8 mouse cellular contexts compared by ENCODE assay signal in the genomic region with DNA sequence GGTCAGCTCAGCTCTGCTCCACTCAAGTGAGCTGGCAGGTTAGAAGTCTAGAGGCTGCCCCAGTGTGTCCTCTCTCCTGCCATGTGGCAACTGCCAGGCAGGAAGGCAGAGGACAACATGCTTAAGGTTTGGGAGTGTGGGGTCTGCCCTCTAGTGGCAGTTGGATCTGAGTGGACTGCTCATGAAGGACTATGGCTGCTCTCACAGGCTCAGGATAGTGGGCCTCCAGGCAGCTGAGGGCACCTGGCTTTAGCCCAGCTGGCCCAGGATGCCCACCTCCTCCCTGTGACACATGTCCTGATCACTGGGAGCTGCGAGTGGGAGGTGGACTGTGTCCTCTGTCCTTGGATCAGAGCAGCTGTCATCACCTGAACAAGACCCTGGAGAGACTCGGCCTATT. TPM values are rescaled to one million over a fixed set of nuclear protein-coding genes. Genes with fewer than 3 reads are reported as not detected.
DNase-seq lines count a peak whose midpoint lies in the region; ATAC-seq lines count a peak whose summit lies in the region.

No protein-coding gene starts in this region.

- DNase-seq in cerebellum, postnatal 10 days, result peak; percentile 81
- no peak for DNase-seq in cerebellum, adult 11 months
- peak; percentile 57 for DNase-seq in midbrain, embryonic 14.5 days
- no peak for DNase-seq in forebrain, embryonic 14.5 days (ENCODE audit: low spot score)
- peak; percentile 44 to 46 for DNase-seq in thymus, postnatal 36 days
- no peak for DNase-seq in right cerebral cortex, postnatal 10 days (ENCODE audit: low spot score in 2 of 2)

- H3K27ac ChIP-seq in midbrain, embryonic 14.5 days (replicated peaks; ENCODE audit: low read depth, low read length), result no peak overlapping the region
- H3K27ac ChIP-seq in midbrain, embryonic 15.5 days, result no peak overlapping the region
- H3K27ac ChIP-seq in forebrain, embryonic 14.5 days (ENCODE audit: low read depth, low read length), result no peak overlapping the region
- no peak overlapping the region for H3K27ac ChIP-seq in liver, embryonic 12.5 days

- no peak for ATAC-seq in midbrain, embryonic 14.5 days (ENCODE audit: low FRiP score, low TSS enrichment)
- no peak for ATAC-seq in midbrain, embryonic 15.5 days (replicated peaks)
- ATAC-seq in forebrain, embryonic 14.5 days, result peak; percentile 42; the same call in 1 of the 2 replicates
- peak; percentile 30; the same call in 1 of the 2 replicates for ATAC-seq in liver, embryonic 12.5 days

- H3K4me3 ChIP-seq in midbrain, embryonic 14.5 days (replicated peaks; ENCODE audit: low read depth, low read length), result no peak overlapping the region
- H3K4me3 ChIP-seq in midbrain, embryonic 15.5 days, result no peak overlapping the region
- no peak overlapping the region for H3K4me3 ChIP-seq in forebrain, embryonic 14.5 days (ENCODE audit: low read depth, low read length)
- H3K4me3 ChIP-seq in liver, embryonic 12.5 days, result no peak overlapping the region

- H3K4me1 ChIP-seq in midbrain, embryonic 14.5 days (ENCODE audit: control insufficient read depth, insufficient read depth, low read length), result no peaks in the 10 kb centered on the region
- H3K4me1 ChIP-seq in midbrain, embryonic 15.5 days, result no peaks in the 10 kb centered on the region
- H3K4me1 ChIP-seq in forebrain, embryonic 14.5 days (ENCODE audit: control insufficient read depth, insufficient read depth, low read length), result no peaks in the 10 kb centered on the region
- peaks cover 8% of the 10 kb centered on the region for H3K4me1 ChIP-seq in liver, embryonic 12.5 days

- 89% methylated on average over 2 of the region's 2 CpGs for WGBS in midbrain, embryonic 14.5 days
- 87% methylated on average over 2 of the region's 2 CpGs for WGBS in midbrain, embryonic 15.5 days
- 82% methylated on average over 2 of the region's 2 CpGs for WGBS in forebrain, embryonic 14.5 days
- WGBS in liver, embryonic 12.5 days (ENCODE audit: insufficient replicate concordance), result 65% methylated on average over 2 of the region's 2 CpGs

- H3K9me3 ChIP-seq in midbrain, embryonic 14.5 days (ENCODE audit: control insufficient read depth, low read length), result no peaks in the 10 kb centered on the region
- no peaks in the 10 kb centered on the region for H3K9me3 ChIP-seq in midbrain, embryonic 15.5 days
- no peaks in the 10 kb centered on the region for H3K9me3 ChIP-seq in forebrain, embryonic 14.5 days (replicated peaks; ENCODE audit: control insufficient read depth, low read length)
- H3K9me3 ChIP-seq in liver, embryonic 12.5 days (replicated peaks), result no peaks in the 10 kb centered on the region

- H3K9ac ChIP-seq in midbrain, embryonic 14.5 days (replicated peaks; ENCODE audit: low read length), result no peak overlapping the region
- H3K9ac ChIP-seq in midbrain, embryonic 15.5 days, result no peak overlapping the region
- no peak overlapping the region for H3K9ac ChIP-seq in forebrain, embryonic 14.5 days (ENCODE audit: low read length)
- H3K9ac ChIP-seq in liver, embryonic 12.5 days, result no peak overlapping the region

- peaks cover 3% of the 10 kb centered on the region; the same call in 1 of the 2 replicates for H3K36me3 ChIP-seq in midbrain, embryonic 14.5 days (ENCODE audit: control insufficient read depth, insufficient read depth, low read length)
- no peaks in the 10 kb centered on the region for H3K36me3 ChIP-seq in midbrain, embryonic 15.5 days (replicated peaks)
- H3K36me3 ChIP-seq in forebrain, embryonic 14.5 days (ENCODE audit: control insufficient read depth, insufficient read depth, low read length), result peaks cover 12% of the 10 kb centered on the region; the same call in 1 of the 2 replicates
- H3K36me3 ChIP-seq in liver, embryonic 12.5 days, result peaks cover 16% of the 10 kb centered on the region; the same call in 1 of the 2 replicates

- H3K27me3 ChIP-seq in midbrain, embryonic 14.5 days (ENCODE audit: control insufficient read depth, insufficient read depth, low read length), result no peaks in the 10 kb centered on the region
- no peaks in the 10 kb centered on the region for H3K27me3 ChIP-seq in midbrain, embryonic 15.5 days (replicated peaks)
- no peaks in the 10 kb centered on the region for H3K27me3 ChIP-seq in forebrain, embryonic 14.5 days (replicated peaks; ENCODE audit: control insufficient read depth, insufficient read depth, low read length)
- H3K27me3 ChIP-seq in liver, embryonic 12.5 days (replicated peaks), result no peaks in the 10 kb centered on the region

- H3K4me2 ChIP-seq in midbrain, embryonic 14.5 days (ENCODE audit: low read length), result no peak overlapping the region
- H3K4me2 ChIP-seq in midbrain, embryonic 15.5 days, result no peak overlapping the region
- H3K4me2 ChIP-seq in forebrain, embryonic 14.5 days (ENCODE audit: low read length), result no peak overlapping the region
- no peak overlapping the region for H3K4me2 ChIP-seq in liver, embryonic 12.5 days

RNA-seq across cellular contexts. Expression of gene Cyp2w1, which starts 6.2 kb away (rescaled TPM):
- polyA plus RNA-seq in midbrain, embryonic 14.5 days (2014; fragmentation: Nextera tagmentation; extraction: Ambion mirVana), result not detected in 2 replicates
- polyA plus RNA-seq in midbrain, embryonic 15.5 days (2015; fragmentation: Nextera tagmentation; extraction: Ambion mirVana), result 0.46 TPM in 1 of 2 replicates, not detected in the other
- not detected in 2 replicates for polyA plus RNA-seq in forebrain, embryonic 14.5 days (2014; fragmentation: Nextera tagmentation; extraction: Ambion mirVana)
- polyA plus RNA-seq in liver, embryonic 12.5 days (2016; fragmentation: Nextera tagmentation; extraction: Ambion mirVana), result not detected in 2 replicates

RNA-seq across cellular contexts. Expression of gene Cox19, which starts 7.4 kb away (rescaled TPM):
- 129 and 130 TPM in 2 replicates for polyA plus RNA-seq in midbrain, embryonic 14.5 days (2014; fragmentation: Nextera tagmentation; extraction: Ambion mirVana)
- 106 and 108 TPM in 2 replicates for polyA plus RNA-seq in midbrain, embryonic 15.5 days (2015; fragmentation: Nextera tagmentation; extraction: Ambion mirVana)
- polyA plus RNA-seq in forebrain, embryonic 14.5 days (2014; fragmentation: Nextera tagmentation; extraction: Ambion mirVana), result 127 and 155 TPM in 2 replicates
- 72.3 and 73.8 TPM in 2 replicates for polyA plus RNA-seq in liver, embryonic 12.5 days (2016; fragmentation: Nextera tagmentation; extraction: Ambion mirVana)

RNA-seq across cellular contexts. Expression of gene Gpr146, which starts 18.8 kb away (rescaled TPM):
- 1.2 and 1.8 TPM in 2 replicates for polyA plus RNA-seq in midbrain, embryonic 14.5 days (2014; fragmentation: Nextera tagmentation; extraction: Ambion mirVana)
- polyA plus RNA-seq in midbrain, embryonic 15.5 days (2015; fragmentation: Nextera tagmentation; extraction: Ambion mirVana), result 2.5 and 2.7 TPM in 2 replicates
- polyA plus RNA-seq in forebrain, embryonic 14.5 days (2014; fragmentation: Nextera tagmentation; extraction: Ambion mirVana), result 0.85 and 0.93 TPM in 2 replicates
- 18.3 and 19.3 TPM in 2 replicates for polyA plus RNA-seq in liver, embryonic 12.5 days (2016; fragmentation: Nextera tagmentation; extraction: Ambion mirVana)

RNA-seq across cellular contexts. Expression of gene Adap1, which starts 33.2 kb away (rescaled TPM):
- polyA plus RNA-seq in midbrain, embryonic 14.5 days (2014; fragmentation: Nextera tagmentation; extraction: Ambion mirVana), result 38.6 and 64.0 TPM in 2 replicates
- 115 and 118 TPM in 2 replicates for polyA plus RNA-seq in midbrain, embryonic 15.5 days (2015; fragmentation: Nextera tagmentation; extraction: Ambion mirVana)
- 12.8 and 21.6 TPM in 2 replicates for polyA plus RNA-seq in forebrain, embryonic 14.5 days (2014; fragmentation: Nextera tagmentation; extraction: Ambion mirVana)
- 6.7 and 7.3 TPM in 2 replicates for polyA plus RNA-seq in liver, embryonic 12.5 days (2016; fragmentation: Nextera tagmentation; extraction: Ambion mirVana)

RNA-seq across cellular contexts. Expression of gene C130050O18Rik, which starts 46.4 kb away (rescaled TPM):
- 0.29 and 0.58 TPM in 2 replicates for polyA plus RNA-seq in midbrain, embryonic 14.5 days (2014; fragmentation: Nextera tagmentation; extraction: Ambion mirVana)
- polyA plus RNA-seq in midbrain, embryonic 15.5 days (2015; fragmentation: Nextera tagmentation; extraction: Ambion mirVana), result 0.18 and 0.33 TPM in 2 replicates
- polyA plus RNA-seq in forebrain, embryonic 14.5 days (2014; fragmentation: Nextera tagmentation; extraction: Ambion mirVana), result 0.18 TPM in 1 of 2 replicates, not detected in the other
- 0.72 and 0.75 TPM in 2 replicates for polyA plus RNA-seq in liver, embryonic 12.5 days (2016; fragmentation: Nextera tagmentation; extraction: Ambion mirVana)

Comparison
In these comparisons a context has a peak if more than half of its experiments do, and no peak if none do; other contexts are left out.
1. DNase-seq: peak in cerebellum, postnatal 10 days (2 of 2), midbrain, embryonic 14.5 days (single experiment) and thymus, postnatal 36 days (2 of 2); none in cerebellum, adult 11 months (single experiment), forebrain, embryonic 14.5 days (single experiment) and right cerebral cortex, postnatal 10 days (0 of 2).
2. ATAC-seq: peak in forebrain, embryonic 14.5 days (single experiment) and liver, embryonic 12.5 days (single experiment); none in midbrain, embryonic 14.5 days (single experiment) and midbrain, embryonic 15.5 days (single experiment).